Mouse (Mus musculus): Measurements from ENCODE around the gene Tex26. TPM values are rescaled to one million over a fixed set of nuclear protein-coding genes. Genes with fewer than 3 reads are reported as not detected.

Gene Tex26
- polyA plus RNA-seq, 1 experiment from 2014 or later, result 1.1 TPM

GRCm38 (mm10) chr5:149496401-149497066 lies 57.1 kb downstream of the Tex26 start:
- H3K4me1 ChIP-seq, result peaks cover 25% of the 10 kb centered on the region
- H3K4me3 ChIP-seq, result no peak overlapping the region
- no peak overlapping the region for H3K9ac ChIP-seq (replicated peaks)
- peak; percentile 59; the same call in 1 of the 2 replicates for ATAC-seq (ENCODE audit: low FRiP score, low read depth)
- 44% methylated on average over 12 of the region's 12 CpGs for WGBS
- H3K27ac ChIP-seq (replicated peaks), result peak overlapping the region; percentile 84
- H3K27me3 ChIP-seq, result peaks cover 17% of the 10 kb centered on the region; the same call in 1 of the 2 replicates
- H3K4me2 ChIP-seq (replicated peaks), result no peak overlapping the region
- no peaks in the 10 kb centered on the region for H3K9me3 ChIP-seq
- H3K36me3 ChIP-seq, result no peaks in the 10 kb centered on the region

- 53% methylated on average over 4 of the region's 4 CpGs for WGBS
- no peaks in the 10 kb centered on the region for H3K9me3 ChIP-seq
- no peak for ATAC-seq (ENCODE audit: low FRiP score, low read depth)
- peaks cover 21% of the 10 kb centered on the region; the same call in 1 of the 2 replicates for H3K27me3 ChIP-seq
- no peak overlapping the region for H3K4me2 ChIP-seq (replicated peaks)
- peaks cover 25% of the 10 kb centered on the region for H3K4me1 ChIP-seq
- H3K4me3 ChIP-seq, result no peak overlapping the region
- no peaks in the 10 kb centered on the region for H3K36me3 ChIP-seq
- no peak overlapping the region for H3K9ac ChIP-seq (replicated peaks)
- H3K27ac ChIP-seq (replicated peaks), result no peak overlapping the region
Observed at GRCm38 (mm10) chr5:149499936-149500335, 60.5 kb downstream of the Tex26 start.

- 78% methylated on average over 23 of the region's 23 CpGs for WGBS
- H3K27ac ChIP-seq (replicated peaks), result peak overlapping the region; percentile 26; the same call in 1 of the 2 replicates
- no peaks in the 10 kb centered on the region for H3K4me1 ChIP-seq
- peaks cover 21% of the 10 kb centered on the region; the same call in 1 of the 2 replicates for H3K27me3 ChIP-seq
- ATAC-seq (ENCODE audit: low FRiP score, low read depth), result no peak
- no peaks in the 10 kb centered on the region for H3K36me3 ChIP-seq
- H3K4me2 ChIP-seq (replicated peaks), result no peak overlapping the region
- no peak overlapping the region for H3K9ac ChIP-seq (replicated peaks)
- no peaks in the 10 kb centered on the region for H3K9me3 ChIP-seq
- H3K4me3 ChIP-seq, result no peak overlapping the region
Observed at GRCm38 (mm10) chr5:149503423-149504175, 64.1 kb downstream of the Tex26 start.

GRCm38 (mm10) chr5:149504985-149505384 lies 65.5 kb downstream of the Tex26 start:
- Histone ChIP-seq H3K27me3 (peaks cover 12% of the 10 kb centered on the region; the same call in 1 of the 2 replicates), H3K9me3 (no peaks in the 10 kb centered on the region), H3K4me2 (replicated peaks) (no peak overlapping the region), H3K27ac (replicated peaks) (no peak overlapping the region), H3K4me3 (no peak overlapping the region), H3K36me3 (no peaks in the 10 kb centered on the region), H3K4me1 (peaks cover 3% of the 10 kb centered on the region; the same call in 1 of the 2 replicates), H3K9ac (replicated peaks) (no peak overlapping the region)
- WGBS, result 91% methylated on average over 8 of the region's 8 CpGs
- ATAC-seq (ENCODE audit: low FRiP score, low read depth), result no peak

- Histone ChIP-seq H3K4me3 (no peak overlapping the region), H3K27me3 (0 out of 2 replicates have a peak, but pooled peaks cover 7% of the 10 kb centered on the region), H3K27ac (replicated peaks) (no peak overlapping the region), H3K9me3 (no peaks in the 10 kb centered on the region), H3K4me1 (peaks cover 10% of the 10 kb centered on the region; the same call in 1 of the 2 replicates), H3K36me3 (no peaks in the 10 kb centered on the region), H3K9ac (replicated peaks) (no peak overlapping the region), H3K4me2 (replicated peaks) (no peak overlapping the region)
- no peak for ATAC-seq (ENCODE audit: low FRiP score, low read depth)
- WGBS, result 100% methylated on average over 2 of the region's 2 CpGs
Observed at GRCm38 (mm10) chr5:149506033-149506432, 66.6 kb downstream of the Tex26 start.

- 86% methylated on average over 20 of the region's 20 CpGs for WGBS
Observed at GRCm38 (mm10) chr5:149508094-149509029, 68.9 kb downstream of the Tex26 start.

GRCm38 (mm10) chr5:149510323-149510722 lies 70.9 kb downstream of the Tex26 start:
- H3K4me3 ChIP-seq, result no peak overlapping the region
- H3K36me3 ChIP-seq, result no peaks in the 10 kb centered on the region
- peaks cover 37% of the 10 kb centered on the region for H3K4me1 ChIP-seq
- ATAC-seq (ENCODE audit: low FRiP score, low read depth), result no peak
- no peak overlapping the region for H3K9ac ChIP-seq (replicated peaks)
- 78% methylated on average over 13 of the region's 13 CpGs for WGBS
- peaks cover 4% of the 10 kb centered on the region for H3K27me3 ChIP-seq
- no peaks in the 10 kb centered on the region for H3K9me3 ChIP-seq
- no peak overlapping the region for H3K27ac ChIP-seq (replicated peaks)
- no peak overlapping the region for H3K4me2 ChIP-seq (replicated peaks)

More at GRCm38 (mm10) chr5:149508094-149509029, 68.9 kb downstream of the Tex26 start:
- H3K9ac ChIP-seq (replicated peaks), result no peak overlapping the region
- peaks cover 10% of the 10 kb centered on the region for H3K27me3 ChIP-seq
- peaks cover 19% of the 10 kb centered on the region for H3K4me1 ChIP-seq
- no peaks in the 10 kb centered on the region for H3K9me3 ChIP-seq
- H3K36me3 ChIP-seq, result no peaks in the 10 kb centered on the region
- no peak for ATAC-seq (ENCODE audit: low FRiP score, low read depth)
- H3K4me3 ChIP-seq, result no peak overlapping the region
- H3K27ac ChIP-seq (replicated peaks), result no peak overlapping the region
- H3K4me2 ChIP-seq (replicated peaks), result no peak overlapping the region

- peaks cover 50% of the 10 kb centered on the region for H3K4me1 ChIP-seq
- ATAC-seq (ENCODE audit: low FRiP score, low read depth), result no peak
- 34% methylated on average over 3 of the region's 3 CpGs for WGBS
- H3K27me3 ChIP-seq, result peaks cover 9% of the 10 kb centered on the region
- H3K9ac ChIP-seq (replicated peaks), result no peak overlapping the region
- H3K9me3 ChIP-seq, result no peaks in the 10 kb centered on the region
- H3K27ac ChIP-seq (replicated peaks), result no peak overlapping the region
- no peak overlapping the region for H3K4me3 ChIP-seq
- no peak overlapping the region for H3K4me2 ChIP-seq (replicated peaks)
- H3K36me3 ChIP-seq, result no peaks in the 10 kb centered on the region
Observed at GRCm38 (mm10) chr5:149512695-149513094, 73.2 kb downstream of the Tex26 start.

GRCm38 (mm10) chr5:149513438-149514086 lies 74.1 kb downstream of the Tex26 start:
- Histone ChIP-seq H3K27me3 (peaks cover 12% of the 10 kb centered on the region), H3K9me3 (no peaks in the 10 kb centered on the region), H3K4me1 (peaks cover 57% of the 10 kb centered on the region), H3K9ac (replicated peaks) (no peak overlapping the region), H3K4me3 (no peak overlapping the region), H3K4me2 (replicated peaks) (peak overlapping the region; percentile 34), H3K36me3 (no peaks in the 10 kb centered on the region), H3K27ac (replicated peaks) (peak overlapping the region; percentile 84)
- WGBS, result 35% methylated on average over 9 of the region's 9 CpGs
- peak; percentile 12; the same call in 1 of the 2 replicates for ATAC-seq (ENCODE audit: low FRiP score, low read depth)

- Histone ChIP-seq H3K27ac (replicated peaks) (peak overlapping the region; percentile 84), H3K9ac (replicated peaks) (no peak overlapping the region), H3K27me3 (peaks cover 12% of the 10 kb centered on the region), H3K4me1 (peaks cover 57% of the 10 kb centered on the region), H3K36me3 (no peaks in the 10 kb centered on the region), H3K9me3 (no peaks in the 10 kb centered on the region), H3K4me2 (replicated peaks) (peak overlapping the region; percentile 34), H3K4me3 (no peak overlapping the region)
- WGBS, result 13% methylated on average over 14 of the region's 14 CpGs
- peak; percentile 71 for ATAC-seq (ENCODE audit: low FRiP score, low read depth)
Observed at GRCm38 (mm10) chr5:149514087-149514671, 74.7 kb downstream of the Tex26 start.

GRCm38 (mm10) chr5:149514890-149515289 lies 75.4 kb downstream of the Tex26 start:
- ATAC-seq (ENCODE audit: low FRiP score, low read depth), result no peak
- H3K4me1 ChIP-seq, result peaks cover 55% of the 10 kb centered on the region
- WGBS, result 53% methylated on average over 3 of the region's 3 CpGs

More at GRCm38 (mm10) chr5:149514890-149515289, 75.4 kb downstream of the Tex26 start:
- Histone ChIP-seq H3K27me3 (peaks cover 12% of the 10 kb centered on the region), H3K36me3 (no peaks in the 10 kb centered on the region), H3K4me2 (replicated peaks) (peak overlapping the region; percentile 34; the same call in 1 of the 2 replicates), H3K27ac (replicated peaks) (peak overlapping the region; percentile 84), H3K9ac (replicated peaks) (no peak overlapping the region), H3K9me3 (no peaks in the 10 kb centered on the region), H3K4me3 (no peak overlapping the region)

Data from midbrain, embryonic 12.5 days (tissue).